Mouse (Mus musculus) R1 (cell line): Measurements from ENCODE around the gene Olfr1253.

ENCODE experiments used
- DNase-seq: peaks from one replicate; pipeline ENCODE4 v3.0.0-alpha.2; 2018; ENCODE audit warnings: low read depth, low spot score

The Olfr1253 gene

DNA sequence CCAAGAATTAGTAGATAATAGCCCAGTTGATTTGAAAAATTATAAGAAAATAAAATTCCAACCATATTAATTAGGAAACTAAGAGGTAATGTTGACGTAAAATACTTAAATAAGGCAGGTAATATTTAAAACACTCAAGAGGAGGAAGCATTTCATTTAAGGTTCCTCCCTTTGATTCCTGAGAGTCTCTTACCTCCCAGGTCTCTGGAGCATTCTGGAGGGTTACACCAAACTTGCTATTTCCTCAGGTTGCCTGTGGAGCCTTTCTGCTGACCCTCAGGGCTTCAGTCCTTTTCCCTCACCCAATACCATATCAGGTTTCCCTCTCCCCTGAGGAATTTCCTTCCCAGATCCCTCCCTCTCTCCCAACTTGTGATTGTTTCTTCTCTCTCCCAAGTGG lies at the start of gene Olfr1253:
Gene Olfr1253, minus strand, starts transcription at position 101 of the 400 bp plus-strand sequence.
- no peak for DNase-seq

DNA sequence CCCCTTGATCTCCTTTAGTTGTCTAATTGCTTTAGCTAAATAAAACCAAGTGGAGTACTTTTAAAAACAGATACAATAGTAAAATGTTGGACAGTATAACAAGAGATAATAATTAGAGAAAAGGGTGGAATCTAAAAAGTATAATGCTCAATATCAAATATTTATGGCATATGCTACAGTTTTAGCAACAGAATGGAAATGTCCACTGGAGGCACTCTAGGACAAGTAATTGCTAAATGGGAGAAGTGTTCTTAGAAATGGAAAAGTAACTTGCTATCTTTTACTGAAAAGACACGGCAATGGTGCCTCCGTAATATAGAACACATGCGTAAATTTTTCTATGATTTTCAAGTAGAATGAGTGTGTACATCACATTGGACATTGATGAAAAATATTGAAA lies 42.7 kb upstream of the Olfr1253 start:
- DNase-seq, result no peak

DNA sequence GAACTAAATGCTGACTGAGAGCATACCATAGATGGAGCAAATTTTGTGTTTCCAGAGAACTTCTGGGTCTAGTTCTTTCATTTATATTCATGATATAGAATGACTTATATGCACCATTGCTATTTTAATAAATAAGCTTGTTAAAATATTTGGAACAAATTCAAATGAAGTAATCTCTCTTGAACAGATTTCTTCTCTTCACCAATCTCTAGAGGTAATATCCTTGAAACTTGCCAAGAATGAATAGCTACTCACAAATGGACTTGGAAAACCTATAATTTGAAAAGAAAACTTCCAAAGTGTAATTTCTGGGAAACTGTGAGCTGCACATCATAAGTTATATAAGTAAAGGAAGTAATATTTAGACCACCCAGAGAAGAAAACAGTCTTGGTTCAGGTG lies 36.6 kb upstream of the Olfr1253 start, which contains the start of gene Olfr1254:
Gene Olfr1254, minus strand, starts transcription at position 101 of the 400 bp plus-strand sequence.
- no peak for DNase-seq

DNA sequence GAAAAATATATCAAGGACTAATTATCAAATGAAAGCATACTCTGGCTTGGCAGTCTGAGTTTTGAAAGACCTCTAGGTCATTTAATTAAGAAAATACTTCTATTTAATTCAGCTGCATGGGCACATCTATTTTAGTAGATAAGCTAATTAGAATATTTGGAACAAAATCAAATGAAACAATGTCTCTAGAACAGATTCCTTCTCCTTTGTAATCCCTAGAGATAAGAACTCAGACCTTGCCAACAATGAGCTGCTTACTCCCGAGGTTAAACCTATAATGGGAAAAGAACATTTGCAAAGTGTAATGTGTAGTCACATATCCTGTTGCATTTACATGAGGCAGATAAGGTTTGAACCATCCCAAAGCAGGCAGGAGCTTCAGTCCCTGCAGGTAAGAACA lies 32.0 kb downstream of the Olfr1253 start, which contains the start of gene Olfr1252:
Gene Olfr1252, minus strand, starts transcription at position 101 of the 400 bp plus-strand sequence.
- DNase-seq, result no peak
